Mouse (Mus musculus) left cerebral cortex, adult 8-10 months (tissue): ENCODE data around the gene Bves. TPM values are rescaled to one million over a fixed set of nuclear protein-coding genes. Genes with fewer than 3 reads are reported as not detected.
"Not testable (repeated sequence)": the region's sequence is repeated elsewhere in the genome, so short reads cannot be mapped to it uniquely, and the experiment has no call there.

Experiments
- DNase-seq, 2 experiments: peaks; one replicate each; pipeline ENCODE4 v3.0.0; 2022; ENCODE audit warnings: low spot score in 2 of 2
- total RNA-seq, 4 experiments: library from RNA; stranded (reverse); gene quantifications; 2 replicates each; pipeline ENCODE4 v1.2.4; 2022

Bves gene
- total RNA-seq, 4 experiments from 2014 or later: 0.75 to 0.87 (median 0.81) TPM

GRCm38 (mm10) chr10:45348143-45348542, 12.6 kb downstream of the Bves start:
- not testable (repeated sequence) for DNase-seq

GRCm38 (mm10) chr10:45356091-45356490, 20.5 kb downstream of the Bves start:
- DNase-seq: no peak

GRCm38 (mm10) chr10:45363396-45363795, 27.8 kb downstream of the Bves start:
- no peak for DNase-seq

GRCm38 (mm10) chr10:45366987-45367705, 31.6 kb downstream of the Bves start:
- no peak for DNase-seq

GRCm38 (mm10) chr10:45369639-45370038, 34.1 kb downstream of the Bves start:
- no peak for DNase-seq

GRCm38 (mm10) chr10:45370545-45370944, 35.0 kb downstream of the Bves start:
- no peak for DNase-seq

GRCm38 (mm10) chr10:45372994-45373692, 37.6 kb downstream of the Bves start:
- peak; percentile 22 to 31 for DNase-seq

- DNase-seq: no peak
Observed at GRCm38 (mm10) chr10:45378269-45378668, 42.7 kb downstream of the Bves start.

GRCm38 (mm10) chr10:45381937-45382636, 46.5 kb downstream of the Bves start:
- no peak for DNase-seq

GRCm38 (mm10) chr10:45382637-45382958, 47.0 kb downstream of the Bves start:
- DNase-seq: no peak

GRCm38 (mm10) chr10:45398211-45398610, 62.6 kb downstream of the Bves start:
- no peak for DNase-seq

- no peak for DNase-seq
Observed at GRCm38 (mm10) chr10:45399702-45400243, 64.2 kb downstream of the Bves start.

- DNase-seq: no peak
Observed at GRCm38 (mm10) chr10:45410624-45411341, 75.2 kb downstream of the Bves start.

- DNase-seq: no peak
Observed at GRCm38 (mm10) chr10:45411741-45412140, 76.2 kb downstream of the Bves start.

- DNase-seq: no peak
Observed at GRCm38 (mm10) chr10:45412144-45412543, 76.6 kb downstream of the Bves start.

Other genes with a start within 250 kb of the Bves start
- gene Popdc3, start 157.7 kb upstream of the Bves start, total RNA-seq: under 1 TPM; 0.78 to 0.98 (median 0.85) TPM
- 1 to 10 TPM; 5.8 to 7.8 (median 6.3) TPM for gene Lin28b, start 150.6 kb downstream of the Bves start, total RNA-seq
- gene Hace1, start 242.1 kb downstream of the Bves start, total RNA-seq: 10 to 100 TPM; 48.5 to 56.2 (median 54.4) TPM